Mouse (Mus musculus): ENCODE measurements around the gene Pcca.
"Not testable (repeated sequence)": the region's sequence is repeated elsewhere in the genome, so short reads cannot be mapped to it uniquely, and the experiment has no call there.

Pcca gene

GRCm38 (mm10) chr14:122560893-122561452 lies 26.8 kb downstream of the Pcca start:
- DNase-seq (ENCODE audit: low spot score) = not testable (repeated sequence)

- no peak for DNase-seq (ENCODE audit: low spot score)
These were observed 36.7 kb downstream of the Pcca start for GRCm38 (mm10) chr14:122570862-122571261.

DNA sequence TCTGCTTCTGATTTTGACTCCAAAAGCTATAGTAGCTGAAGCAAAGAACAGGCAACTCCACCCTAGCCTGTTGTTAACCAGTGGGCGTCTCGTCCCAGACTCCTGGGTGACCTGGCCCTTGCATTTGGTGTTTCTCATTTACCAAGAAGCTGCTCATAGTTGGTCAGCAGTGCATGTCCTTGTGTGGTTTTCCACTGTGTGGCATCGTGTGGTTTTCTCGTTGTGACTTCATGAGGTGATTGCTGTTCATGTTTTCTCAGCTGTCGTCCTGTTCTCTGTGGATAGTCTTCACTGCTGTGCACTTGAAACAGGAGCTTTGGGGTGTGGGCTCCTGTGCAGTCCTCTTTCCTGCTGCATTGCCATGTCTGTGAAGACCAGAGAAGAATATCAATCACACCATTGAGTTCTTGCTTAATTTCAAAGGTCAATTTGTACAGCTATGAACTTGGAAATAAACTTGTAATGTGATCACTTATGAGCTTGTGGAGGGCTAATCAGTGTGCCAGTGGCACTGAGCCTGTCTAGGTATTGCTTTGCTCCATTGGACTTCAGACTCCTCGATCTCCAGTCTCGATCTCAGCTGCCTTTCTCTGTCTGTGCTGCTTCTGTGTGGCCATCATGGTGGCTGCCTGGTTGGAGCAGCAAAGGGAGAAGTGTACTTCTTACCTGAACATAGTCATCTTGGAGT lies 40.1 kb downstream of the Pcca start:
- no peak for DNase-seq (ENCODE audit: low spot score)

- no peak for DNase-seq (ENCODE audit: low spot score)
These were observed 43.7 kb downstream of the Pcca start for GRCm38 (mm10) chr14:122577816-122578215.

DNA sequence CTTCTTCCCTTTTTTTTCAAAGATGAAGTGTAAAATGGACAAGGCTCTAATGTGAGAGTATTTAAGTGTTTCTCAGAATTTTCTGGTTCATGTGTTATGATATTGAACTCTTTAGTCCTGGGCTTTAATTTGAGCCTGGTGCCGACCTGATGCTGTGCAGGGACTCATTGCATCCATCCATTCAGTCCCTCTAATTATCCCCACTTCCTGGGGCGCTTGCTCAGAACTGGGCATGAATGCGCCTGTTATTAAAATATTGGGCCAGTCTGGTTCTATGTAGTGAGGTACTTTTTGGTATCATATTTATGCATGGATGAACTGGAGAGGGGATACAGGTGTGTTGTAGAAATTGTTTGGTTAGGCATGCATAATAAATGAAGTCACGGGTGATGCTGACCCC lies 47.9 kb downstream of the Pcca start:
- no peak for DNase-seq (ENCODE audit: low spot score)

GRCm38 (mm10) chr14:122582491-122583077 lies 48.5 kb downstream of the Pcca start:
- no peak for DNase-seq (ENCODE audit: low spot score)

- DNase-seq (ENCODE audit: low spot score) = not testable (repeated sequence)
These were observed 50.0 kb downstream of the Pcca start for GRCm38 (mm10) chr14:122584087-122584486.

- DNase-seq (ENCODE audit: low spot score) = no peak
These were observed 52.8 kb downstream of the Pcca start for GRCm38 (mm10) chr14:122586942-122587341.

DNA sequence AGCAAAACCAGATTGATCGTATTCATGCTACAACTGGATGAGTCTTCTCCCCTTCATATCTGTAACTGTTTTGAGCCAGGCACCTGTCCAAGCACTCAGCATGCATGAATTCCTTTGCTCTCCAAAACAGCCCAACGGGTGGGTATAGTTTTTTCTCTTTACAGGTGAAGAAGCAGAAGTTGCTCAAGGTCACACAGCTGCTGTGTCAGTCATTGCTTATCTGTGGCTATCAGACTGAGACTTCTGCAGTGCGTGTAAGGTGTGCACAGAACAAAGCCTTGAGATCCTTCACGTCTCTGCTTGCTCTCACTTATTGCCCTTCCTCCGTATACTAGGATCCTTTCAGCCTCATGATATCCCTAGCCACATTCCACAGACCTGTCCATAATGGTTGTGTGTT lies 63.4 kb downstream of the Pcca start:
- DNase-seq (ENCODE audit: low spot score) = no peak

DNA sequence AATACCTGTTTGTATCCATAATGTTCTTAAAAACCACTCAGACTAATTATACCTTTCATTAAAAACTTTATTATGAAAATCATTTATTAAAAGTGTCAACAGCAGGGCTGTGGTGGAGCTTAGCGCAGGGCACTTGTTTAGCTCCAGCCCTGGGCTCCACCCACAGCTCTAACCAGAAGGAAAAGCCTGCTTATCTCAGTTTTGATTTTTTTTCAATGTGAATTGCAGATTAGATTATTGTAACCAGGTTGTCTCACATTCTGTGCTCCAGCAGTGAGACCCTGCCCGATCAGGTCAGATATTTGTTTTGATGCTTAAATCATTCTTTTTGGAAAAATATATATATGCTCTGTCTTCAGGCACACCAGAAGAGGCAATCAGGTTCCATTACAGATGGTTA lies 64.7 kb downstream of the Pcca start:
- DNase-seq (ENCODE audit: low spot score) = no peak

- no peak for DNase-seq (ENCODE audit: low spot score)
These were observed 65.7 kb downstream of the Pcca start for GRCm38 (mm10) chr14:122599839-122600238.

- no peak for DNase-seq (ENCODE audit: low spot score)
These were observed 68.6 kb downstream of the Pcca start for GRCm38 (mm10) chr14:122602701-122603100.

DNA sequence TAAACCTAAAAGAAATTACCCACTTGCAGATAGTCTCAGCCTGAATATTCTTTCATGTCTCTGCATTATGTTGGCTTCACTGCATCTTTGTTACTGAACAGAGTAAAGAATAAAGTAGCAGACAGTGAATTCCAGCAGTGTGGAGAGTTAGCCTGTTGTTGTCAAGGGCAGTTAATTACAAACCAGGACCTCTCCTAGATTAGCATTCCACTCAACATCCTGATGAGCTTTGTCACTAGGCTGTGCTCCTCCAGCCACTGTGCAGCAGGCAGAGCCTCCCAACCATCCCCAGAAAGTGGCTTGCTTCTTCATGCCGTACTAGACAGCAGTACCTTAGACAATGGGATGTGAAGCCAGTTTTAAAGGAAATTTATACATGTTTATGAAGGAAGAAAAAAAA lies 72.4 kb downstream of the Pcca start:
- no peak for DNase-seq (ENCODE audit: low spot score)

DNA sequence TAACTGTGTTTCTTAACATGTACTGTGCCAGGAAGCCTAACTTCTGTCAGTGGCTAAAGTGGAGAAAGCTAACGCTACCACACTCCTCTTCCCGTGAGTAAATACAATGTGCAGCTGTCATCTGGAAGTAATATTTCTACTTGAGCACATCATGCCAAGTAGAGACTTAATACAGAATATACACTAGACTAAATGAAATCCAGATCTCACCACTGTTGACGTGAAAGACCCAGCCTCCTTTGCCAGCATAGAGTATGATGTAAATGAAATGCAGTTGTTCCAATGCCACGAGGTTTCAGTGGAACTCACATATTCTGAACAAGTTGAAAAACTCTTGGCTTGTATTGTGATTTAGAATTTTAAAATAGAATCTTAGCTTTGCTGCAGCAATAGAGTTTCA lies 73.3 kb downstream of the Pcca start:
- no peak for DNase-seq (ENCODE audit: low spot score)

DNA sequence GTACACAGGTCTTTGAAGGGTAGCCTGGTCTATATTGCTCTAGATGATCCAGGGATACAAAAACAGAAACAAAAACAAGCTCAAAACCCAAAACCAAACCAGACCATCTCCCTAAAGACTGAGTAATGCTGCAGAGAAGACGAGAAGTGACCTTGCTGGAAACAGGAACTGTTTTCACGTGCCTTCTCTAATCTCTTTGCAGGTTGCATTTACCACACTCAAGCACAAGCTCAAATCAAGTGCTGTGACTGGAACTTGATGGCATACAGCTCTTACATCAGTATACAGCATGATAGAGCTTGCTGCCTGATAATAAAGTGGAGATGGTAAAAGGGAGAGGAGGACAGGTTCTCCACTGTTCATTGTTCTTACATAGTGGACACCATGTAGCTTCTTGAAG lies 74.2 kb downstream of the Pcca start:
- DNase-seq (ENCODE audit: low spot score) = no peak

DNA sequence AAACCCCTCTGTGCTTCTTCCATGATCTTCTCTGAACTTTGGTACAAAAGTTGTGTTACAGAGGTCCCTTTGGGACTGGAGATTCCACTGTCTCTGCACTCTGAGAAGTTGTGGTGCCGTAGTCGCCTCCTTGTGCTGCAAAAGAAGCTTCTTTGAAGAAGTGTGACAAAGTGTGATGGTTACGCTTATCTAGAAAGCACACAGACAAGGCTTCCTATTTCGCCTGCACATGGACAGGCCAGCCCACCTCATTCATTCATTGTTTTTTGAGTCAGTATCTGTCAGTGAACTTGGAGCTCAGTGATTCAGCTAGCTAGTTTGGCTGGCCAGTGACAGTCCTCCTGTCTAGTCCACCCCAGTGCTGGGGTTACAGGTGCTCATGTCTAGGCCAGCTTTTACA lies 76.9 kb downstream of the Pcca start:
- no peak for DNase-seq (ENCODE audit: low spot score)

DNA sequence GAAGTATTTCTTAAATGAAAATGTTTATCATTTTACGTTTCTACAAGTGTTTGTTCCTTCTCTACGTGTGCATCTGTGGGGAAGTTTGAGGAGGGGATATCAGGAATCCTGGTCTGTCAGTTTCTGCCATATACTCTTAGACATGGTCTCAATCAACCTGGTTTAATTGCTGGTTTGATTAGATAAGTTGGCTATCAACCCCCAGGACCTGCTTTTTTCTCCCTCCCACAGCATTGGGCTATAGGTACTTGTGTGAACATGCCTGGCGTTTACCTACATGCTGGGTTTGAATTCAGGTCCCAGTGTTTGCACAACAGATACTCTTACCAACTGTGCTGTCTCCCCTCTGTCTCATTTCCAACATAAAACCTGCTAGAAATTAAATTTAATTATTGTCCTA lies 78.2 kb downstream of the Pcca start:
- no peak for DNase-seq (ENCODE audit: low spot score)

DNA sequence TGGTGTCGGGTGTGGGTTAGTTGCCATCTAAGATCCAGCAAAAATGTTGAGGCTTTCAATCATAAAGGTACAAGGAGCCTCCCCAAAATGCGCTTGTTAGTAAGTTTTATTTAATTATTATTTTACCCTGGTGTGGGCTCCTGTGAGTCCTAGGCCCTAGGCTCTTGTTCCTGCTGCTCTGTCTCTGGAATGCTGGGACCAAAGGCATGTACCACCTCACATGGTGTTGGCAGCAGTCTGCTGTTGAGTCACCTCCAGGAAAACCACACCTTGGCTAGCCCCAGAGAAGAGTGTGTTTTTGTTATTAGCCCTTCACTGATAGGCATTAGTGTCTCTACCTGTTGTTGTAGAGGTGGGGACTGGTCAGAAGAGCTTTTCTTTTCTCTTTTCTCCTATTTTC lies 83.5 kb downstream of the Pcca start:
- DNase-seq (ENCODE audit: low spot score) = no peak

GRCm38 (mm10) chr14:122633416-122633815 lies 99.3 kb downstream of the Pcca start:
- DNase-seq (ENCODE audit: low spot score) = no peak

GRCm38 (mm10) chr14:122636601-122637000 lies 102.5 kb downstream of the Pcca start:
- DNase-seq (ENCODE audit: low spot score) = no peak

DNA sequence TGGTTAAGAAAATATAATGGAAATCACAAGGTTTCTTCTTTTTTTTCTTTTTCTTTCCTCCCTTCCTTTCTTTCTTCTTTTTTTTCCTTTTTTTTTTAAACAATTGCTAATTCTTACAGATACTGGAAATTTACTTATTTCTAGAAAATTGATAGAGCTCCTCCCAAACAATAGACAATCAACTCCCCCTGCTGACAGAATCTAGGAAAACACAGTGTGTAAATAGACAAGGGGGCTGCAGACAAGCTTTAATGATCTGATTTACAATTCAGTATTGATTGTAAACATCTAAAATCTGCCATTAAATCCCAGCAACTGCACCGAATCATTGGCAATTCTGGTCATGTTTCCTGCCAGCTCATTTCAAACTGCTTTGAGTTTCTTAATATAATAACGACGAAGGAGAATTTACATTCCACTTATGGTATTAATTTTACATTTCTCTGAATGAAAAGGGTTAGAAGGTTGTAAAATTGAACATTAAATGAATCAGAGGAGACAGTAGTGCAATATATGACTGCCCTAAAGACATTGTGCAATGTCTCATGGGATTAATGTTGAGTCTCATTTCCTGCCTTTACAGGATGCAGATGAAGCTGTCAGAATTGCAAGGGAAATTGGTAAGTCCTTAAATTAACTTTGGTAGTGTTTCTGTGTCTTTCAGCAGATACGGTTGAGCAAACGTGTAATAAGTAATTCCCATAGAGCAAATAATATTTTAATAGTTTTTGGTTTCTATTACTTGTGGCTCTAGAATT lies 103.9 kb downstream of the Pcca start:
- DNase-seq (ENCODE audit: low spot score) = no peak

- no peak for DNase-seq (ENCODE audit: low spot score)
These were observed 105.1 kb downstream of the Pcca start for GRCm38 (mm10) chr14:122639168-122639720.

DNA sequence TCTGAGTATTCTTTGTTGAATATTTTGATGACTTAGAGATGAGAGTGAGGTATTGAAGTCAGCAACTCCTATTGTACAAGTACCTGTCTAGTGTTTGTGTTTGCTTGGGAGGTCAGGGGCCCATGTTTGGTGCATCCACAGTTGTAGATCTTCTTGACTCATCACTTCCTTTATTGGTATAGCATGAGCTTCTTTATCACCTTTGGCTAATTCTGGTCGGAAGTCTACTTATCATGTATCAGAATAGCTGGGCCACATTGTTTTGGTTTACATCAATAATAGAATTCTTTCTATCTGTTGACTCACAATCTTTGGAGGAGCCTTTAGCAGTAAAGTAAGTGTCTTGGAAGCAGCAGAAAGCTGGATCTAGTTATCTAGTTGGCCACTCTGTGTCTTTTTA lies 108.3 kb downstream of the Pcca start:
- DNase-seq (ENCODE audit: low spot score) = no peak
